Mouse (Mus musculus): Measurements from ENCODE around the gene Bco1.

The Bco1 gene

GRCm38 (mm10) chr8:117094053-117094452 is 1.6 kb upstream of the Bco1 start:
- DNase-seq = no peak

- DNase-seq = no peak
Observed at GRCm38 (mm10) chr8:117097051-117097563, 1.5 kb downstream of the Bco1 start.

- DNase-seq = no peak
Observed at GRCm38 (mm10) chr8:117097564-117098191, 2.0 kb downstream of the Bco1 start.

- peak; percentile 88 to 89 for DNase-seq
Observed at GRCm38 (mm10) chr8:117107533-117107932, 11.9 kb downstream of the Bco1 start.

GRCm38 (mm10) chr8:117109018-117109711 is 13.5 kb downstream of the Bco1 start:
- DNase-seq = peak; percentile 69 to 70

GRCm38 (mm10) chr8:117109801-117110390 is 14.2 kb downstream of the Bco1 start:
- peak; percentile 67 to 73 for DNase-seq

- DNase-seq = no peak
Observed at GRCm38 (mm10) chr8:117111641-117112040, 16.0 kb downstream of the Bco1 start.

- DNase-seq = no peak
Observed at GRCm38 (mm10) chr8:117112261-117112660, 16.6 kb downstream of the Bco1 start.

GRCm38 (mm10) chr8:117115094-117115493 is 19.4 kb downstream of the Bco1 start:
- no peak for DNase-seq

- peak; percentile 41 to 50 for DNase-seq
Observed at GRCm38 (mm10) chr8:117115676-117116446, 20.2 kb downstream of the Bco1 start.

- no peak for DNase-seq
Observed at GRCm38 (mm10) chr8:117116534-117116933, 20.9 kb downstream of the Bco1 start.

GRCm38 (mm10) chr8:117118409-117118808 is 22.8 kb downstream of the Bco1 start:
- no peak for DNase-seq

GRCm38 (mm10) chr8:117121277-117121676 is 25.6 kb downstream of the Bco1 start:
- DNase-seq = peak; percentile 72 to 79

GRCm38 (mm10) chr8:117123850-117124633 is 28.4 kb downstream of the Bco1 start:
- DNase-seq = no peak

GRCm38 (mm10) chr8:117125854-117126253 is 30.2 kb downstream of the Bco1 start:
- DNase-seq = no peak

- DNase-seq = no peak
Observed at GRCm38 (mm10) chr8:117126411-117126810, 30.8 kb downstream of the Bco1 start.

- DNase-seq = peak; percentile 41 to 43
Observed at GRCm38 (mm10) chr8:117127063-117127462, 31.4 kb downstream of the Bco1 start.

GRCm38 (mm10) chr8:117133702-117134101 is 38.0 kb downstream of the Bco1 start:
- no peak for DNase-seq

- no peak for DNase-seq
Observed at GRCm38 (mm10) chr8:117136351-117136750, 40.7 kb downstream of the Bco1 start.

- no peak for DNase-seq
Observed at GRCm38 (mm10) chr8:117136763-117137162, 41.1 kb downstream of the Bco1 start.

- DNase-seq = no peak
Observed at GRCm38 (mm10) chr8:117137357-117137756, 41.7 kb downstream of the Bco1 start.

- peak; percentile 52 to 58 for DNase-seq
Observed at GRCm38 (mm10) chr8:117148520-117148919, 52.9 kb downstream of the Bco1 start.

All from B cell, adult 2 months (primary cell).